Mouse (Mus musculus): ENCODE measurements around the gene Rrbp1.

GRCm38 (mm10) chr2:144006686-144007085, 4.4 kb downstream of the Rrbp1 start:
- TF ChIP-seq CEBPB (IDR thresholded peaks at IDR 0.05; ENCODE audit: insufficient read depth, poor library complexity, severe bottlenecking) (no peak), POLR2A (IDR thresholded peaks at IDR 0.05; ENCODE audit: insufficient read length, low read depth) (no peak), E2F4 (IDR thresholded peaks at IDR 0.05; ENCODE audit: insufficient read depth) (no peak), MAX (IDR thresholded peaks at IDR 0.05; ENCODE audit: low read depth) (no peak), TCF12 (IDR thresholded peaks at IDR 0.05; ENCODE audit: insufficient read depth, poor library complexity, severe bottlenecking) (no peak), MYOD1 (IDR thresholded peaks at IDR 0.05; ENCODE audit: control insufficient read depth in 1 of 3, insufficient read length in 2 of 3, low read depth in 2 of 3) (no peak), MYOG (IDR thresholded peaks at IDR 0.05; ENCODE audit: control insufficient read depth in 1 of 3, insufficient read depth in 1 of 3, insufficient read length in 2 of 3, low read depth in 2 of 3) (no peak), POLR2AphosphoS2 (IDR thresholded peaks at IDR 0.05; ENCODE audit: insufficient read length, low read depth) (no peak), REST (IDR thresholded peaks at IDR 0.05; ENCODE audit: insufficient read depth, insufficient read length) (no peak), USF1 (IDR thresholded peaks at IDR 0.05; ENCODE audit: low read depth) (no peak), SRF (IDR thresholded peaks at IDR 0.05; ENCODE audit: control insufficient read depth, insufficient read length, low read depth) (no peak), TCF3 (IDR thresholded peaks at IDR 0.05; ENCODE audit: insufficient read length, low read depth) (no peak)

All from myocyte (in vitro differentiated cells).